Mouse (Mus musculus) stomach, embryonic 14.5 days (tissue): ENCODE measurements around the gene Acss1. TPM values are rescaled to one million over a fixed set of nuclear protein-coding genes. Genes with fewer than 3 reads are reported as not detected.

Experiments used
- ATAC-seq: fragments of 200-750 bp; cut with Nextera tagmentation; 2 replicates; pipeline ENCODE4 v1.8.0; 2017; ENCODE audit warnings: low read depth, moderate TSS enrichment; ENCODE audit not compliant: insufficient number of reproducible peaks, insufficient read depth, low FRiP score
- H3K27ac ChIP-seq: fragments of 300-500 bp; sonication (generic); 2 replicates; pipeline ENCODE4 v1.5.1; 2014; ENCODE audit warnings: mild to moderate bottlenecking, low read length, moderate library complexity, mixed read lengths
- H3K27me3 ChIP-seq: fragments of 300-500 bp; sonication (generic); 2 replicates; pipeline ENCODE4 v1.6.1; 2014; ENCODE audit warnings: low read length, control low read depth, mixed read lengths; ENCODE audit not compliant: control insufficient read depth, insufficient read depth
- H3K36me3 ChIP-seq: fragments of 300-500 bp; sonication (generic); 2 replicates; pipeline ENCODE4 v1.6.1; 2014; ENCODE audit warnings: mild to moderate bottlenecking, control low read depth, low read length, moderate library complexity, mixed read lengths; ENCODE audit not compliant: control insufficient read depth, insufficient read depth
- H3K4me1 ChIP-seq: fragments of 300-500 bp; sonication (generic); 2 replicates; pipeline ENCODE4 v1.6.1; 2014; ENCODE audit warnings: low read length, control low read depth, mixed read lengths; ENCODE audit not compliant: control insufficient read depth, insufficient read depth
- H3K4me2 ChIP-seq: fragments of 300-500 bp; sonication (generic); replicated peaks from 2 replicates; pipeline ENCODE4 v1.6.1; 2014; ENCODE audit warnings: low read depth, low read length, control low read depth
- H3K4me3 ChIP-seq: fragments of 300-500 bp; sonication (generic); 2 replicates; pipeline ENCODE4 v1.5.1; 2014; ENCODE audit warnings: low read depth, low read length, control low read depth
- H3K9ac ChIP-seq: fragments of 300-500 bp; sonication (generic); replicated peaks from 2 replicates; pipeline ENCODE4 v1.6.1; 2014; ENCODE audit warnings: low read depth, mild to moderate bottlenecking, control low read depth, low read length, moderate library complexity, mixed read lengths
- H3K9me3 ChIP-seq: fragments of 300-500 bp; sonication (generic); 2 replicates; pipeline ENCODE4 v1.6.1; 2016; ENCODE audit warnings: low read depth, low read length, control low read depth; ENCODE audit not compliant: control insufficient read depth
- WGBS: fragments of 180-500 bp; shearing (Covaris S2); extraction: QIAGEN DNeasy Blood & Tissue Kit; methylation state at CpG from one replicate; pipeline ENCODE4 v1.1.7; 2014; 5-methylcytosine and 5-hydroxymethylcytosine counted together
- polyA plus RNA-seq: library from polyadenylated mRNA; unstranded; fragments of >200 nt; fragmentation: Nextera tagmentation; extraction: Ambion mirVana; gene quantifications from 2 replicates; pipeline ENCODE4 v1.2.1, GENCODE M21; 2014

Acss1 gene
- polyA plus RNA-seq, 1 experiment from 2014 or later = 28.7 TPM

DNA sequence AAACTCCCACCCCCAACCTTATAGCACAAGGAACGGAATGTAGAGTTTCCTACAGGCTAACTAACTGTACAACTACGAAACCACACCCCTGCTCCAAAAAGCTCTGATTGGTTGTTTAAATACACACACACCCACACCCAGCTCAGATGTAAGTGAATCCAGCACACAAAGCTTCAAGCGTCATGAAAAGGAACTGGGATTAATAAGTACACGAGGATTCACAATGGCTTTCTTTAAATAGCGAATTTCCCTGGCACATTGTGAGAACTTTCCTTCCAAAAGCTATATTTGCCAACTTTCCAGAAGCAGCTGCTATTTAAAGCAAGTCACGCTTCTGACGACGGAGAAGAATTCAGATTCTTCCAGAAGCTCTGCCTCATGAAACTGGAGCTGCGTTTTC is 5.0 kb downstream of the Acss1 start:
- Histone ChIP-seq H3K27me3 (no peaks in the 10 kb centered on the region), H3K4me3 (no peak overlapping the region), H3K36me3 (no peaks in the 10 kb centered on the region; the same call in 1 of the 2 replicates), H3K4me1 (0 out of 2 replicates have a peak, but pooled peaks cover 15% of the 10 kb centered on the region), H3K9me3 (no peaks in the 10 kb centered on the region), H3K27ac (no peak overlapping the region), H3K9ac (no peak overlapping the region), H3K4me2 (no peak overlapping the region)
- WGBS = 50% methylated on average over 9 of the region's 9 CpGs
- no peak for ATAC-seq

GRCm38 (mm10) chr2:150662007-150662406 is 6.3 kb downstream of the Acss1 start:
- 62% methylated on average over 2 of the region's 2 CpGs for WGBS
- Histone ChIP-seq H3K9ac (no peak overlapping the region), H3K36me3 (no peaks in the 10 kb centered on the region; the same call in 1 of the 2 replicates), H3K4me3 (no peak overlapping the region), H3K4me1 (0 out of 2 replicates have a peak, but pooled peaks cover 11% of the 10 kb centered on the region), H3K9me3 (no peaks in the 10 kb centered on the region), H3K27ac (no peak overlapping the region), H3K27me3 (no peaks in the 10 kb centered on the region), H3K4me2 (no peak overlapping the region)
- no peak for ATAC-seq

DNA sequence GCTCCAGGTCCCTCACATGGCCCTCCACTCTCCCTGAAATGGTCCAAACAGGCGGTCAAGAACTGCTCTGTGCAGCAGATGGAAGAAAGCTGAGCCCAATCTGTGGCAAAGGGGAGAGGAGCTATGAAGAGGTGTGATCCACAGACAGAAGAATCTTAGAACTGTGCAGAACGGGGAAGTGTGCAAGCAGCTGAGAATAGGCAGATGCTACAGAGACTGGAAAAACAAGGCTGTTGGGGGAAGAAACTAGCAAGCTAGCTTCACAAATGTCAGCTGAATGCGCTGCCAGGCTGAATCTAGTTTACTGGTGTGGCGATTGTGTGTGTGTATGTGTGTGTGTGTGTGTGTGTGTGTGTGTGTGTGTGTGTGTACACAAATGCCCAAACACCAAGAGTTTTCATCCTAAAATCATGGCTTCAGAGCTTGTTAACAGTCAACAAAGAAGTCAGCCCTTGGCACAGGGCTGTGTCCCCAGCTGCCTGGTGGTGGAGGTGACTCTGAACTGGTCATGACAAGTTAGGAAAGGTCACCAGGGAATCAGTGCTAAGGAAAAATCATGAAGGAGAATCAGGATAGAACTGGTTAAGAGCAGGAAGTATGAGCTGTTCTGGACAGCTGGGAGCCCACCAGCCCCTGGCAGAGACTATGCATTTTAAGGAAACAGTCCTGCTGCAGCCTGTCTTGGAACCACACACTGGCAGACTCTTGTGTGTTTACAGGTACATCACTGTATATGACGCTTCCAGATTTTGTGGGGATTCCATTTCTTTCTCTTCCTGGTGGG is 7.4 kb downstream of the Acss1 start:
- Histone ChIP-seq H3K27me3 (no peaks in the 10 kb centered on the region), H3K9me3 (no peaks in the 10 kb centered on the region), H3K9ac (no peak overlapping the region), H3K4me2 (no peak overlapping the region), H3K4me1 (0 out of 2 replicates have a peak, but pooled peaks cover 8% of the 10 kb centered on the region), H3K27ac (no peak overlapping the region), H3K4me3 (no peak overlapping the region), H3K36me3 (no peaks in the 10 kb centered on the region; the same call in 1 of the 2 replicates)
- 84% methylated on average over 5 of the region's 5 CpGs for WGBS
- ATAC-seq = no peak

DNA sequence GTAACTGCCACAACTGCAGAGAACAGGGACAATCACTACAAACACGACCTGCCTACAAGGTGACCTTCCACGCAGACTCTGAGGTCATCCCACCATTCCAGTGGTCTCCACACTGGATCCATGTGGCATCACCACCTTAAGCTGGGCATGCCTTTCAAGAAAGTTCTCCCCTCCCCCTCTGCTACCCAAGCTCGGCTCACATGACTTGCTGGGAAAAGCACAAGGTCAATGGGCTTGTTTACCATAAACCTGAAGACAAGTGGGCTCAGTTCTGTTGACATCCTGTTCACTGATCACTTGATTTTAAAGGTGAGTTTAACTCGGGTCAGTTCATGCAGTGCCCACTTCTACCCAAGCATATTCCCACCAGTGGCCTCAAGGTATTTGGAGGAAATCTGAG is 8.3 kb downstream of the Acss1 start:
- Histone ChIP-seq H3K4me2 (no peak overlapping the region), H3K27ac (no peak overlapping the region), H3K4me3 (no peak overlapping the region), H3K4me1 (0 out of 2 replicates have a peak, but pooled peaks cover 2% of the 10 kb centered on the region), H3K9ac (no peak overlapping the region), H3K9me3 (no peaks in the 10 kb centered on the region), H3K36me3 (no peaks in the 10 kb centered on the region; the same call in 1 of the 2 replicates), H3K27me3 (no peaks in the 10 kb centered on the region)
- no peak for ATAC-seq
- WGBS = 59% methylated on average over 4 of the region's 4 CpGs

DNA sequence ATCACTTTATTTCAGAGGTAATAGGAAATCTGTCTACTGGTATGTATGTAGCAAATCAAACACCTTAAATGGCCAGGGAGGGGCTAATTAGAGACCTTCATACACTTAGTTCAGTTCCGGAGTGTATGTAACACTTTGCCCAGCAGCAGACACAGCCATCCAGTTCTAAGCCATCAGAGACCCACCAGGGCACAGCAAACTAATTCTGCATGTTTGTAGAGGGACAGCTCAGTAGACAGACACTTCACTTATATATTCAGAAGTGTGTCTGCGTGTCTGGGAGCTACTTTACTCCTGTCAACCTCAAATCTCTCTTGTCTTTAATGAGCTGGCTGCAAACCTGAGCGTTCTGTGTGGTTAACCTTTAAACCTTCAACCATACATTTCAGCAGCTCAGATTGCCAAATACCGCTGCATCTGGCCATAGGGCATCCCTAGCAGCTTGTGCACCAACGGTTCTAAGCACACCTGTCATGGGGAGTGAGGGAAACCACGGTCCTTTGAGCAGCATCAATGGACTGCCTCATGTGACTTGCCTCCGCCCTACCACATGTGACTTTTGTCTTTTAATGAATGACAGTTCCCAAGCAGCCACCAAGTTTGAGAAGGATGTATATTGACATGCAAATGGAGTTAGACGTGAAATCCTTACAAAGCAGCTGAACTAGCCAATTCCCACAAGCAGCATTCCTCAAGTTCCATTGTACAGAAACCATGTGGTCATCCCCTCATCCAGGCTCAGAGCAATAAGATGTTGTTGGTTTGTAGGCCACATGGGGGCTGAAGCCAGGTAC is 11.1 kb downstream of the Acss1 start:
- no peak for ATAC-seq
- Histone ChIP-seq H3K27me3 (no peaks in the 10 kb centered on the region), H3K9me3 (no peaks in the 10 kb centered on the region), H3K27ac (no peak overlapping the region), H3K9ac (no peak overlapping the region), H3K4me1 (no peaks in the 10 kb centered on the region), H3K4me3 (no peak overlapping the region), H3K36me3 (no peaks in the 10 kb centered on the region; the same call in 1 of the 2 replicates), H3K4me2 (no peak overlapping the region)
- 55% methylated on average over 8 of the region's 8 CpGs for WGBS

- 90% methylated on average over 3 of the region's 3 CpGs for WGBS
- H3K4me3 ChIP-seq = no peak overlapping the region
- no peak overlapping the region for H3K27ac ChIP-seq
- no peak overlapping the region for H3K4me2 ChIP-seq
- no peak for ATAC-seq
- H3K9me3 ChIP-seq = no peaks in the 10 kb centered on the region
- H3K27me3 ChIP-seq = no peaks in the 10 kb centered on the region
- H3K9ac ChIP-seq = no peak overlapping the region
- no peaks in the 10 kb centered on the region; the same call in 1 of the 2 replicates for H3K36me3 ChIP-seq
- H3K4me1 ChIP-seq = peaks cover 2% of the 10 kb centered on the region; the same call in 1 of the 2 replicates
These were observed 12.2 kb downstream of the Acss1 start for GRCm38 (mm10) chr2:150656112-150656511.

GRCm38 (mm10) chr2:150655290-150655689 is 13.0 kb downstream of the Acss1 start:
- no peak overlapping the region for H3K27ac ChIP-seq
- ATAC-seq = no peak
- WGBS = 76% methylated on average over 6 of the region's 6 CpGs
- H3K9me3 ChIP-seq = no peaks in the 10 kb centered on the region
- peaks cover 8% of the 10 kb centered on the region for H3K4me1 ChIP-seq
- H3K4me2 ChIP-seq = no peak overlapping the region
- H3K9ac ChIP-seq = no peak overlapping the region
- no peaks in the 10 kb centered on the region for H3K27me3 ChIP-seq
- no peaks in the 10 kb centered on the region; the same call in 1 of the 2 replicates for H3K36me3 ChIP-seq
- H3K4me3 ChIP-seq = no peak overlapping the region

- no peak overlapping the region for H3K4me2 ChIP-seq
- no peaks in the 10 kb centered on the region for H3K9me3 ChIP-seq
- no peak for ATAC-seq
- no peaks in the 10 kb centered on the region for H3K27me3 ChIP-seq
- H3K4me1 ChIP-seq = peaks cover 8% of the 10 kb centered on the region
- WGBS = 83% methylated on average over 2 of the region's 2 CpGs
- H3K4me3 ChIP-seq = no peak overlapping the region
- H3K9ac ChIP-seq = no peak overlapping the region
- H3K27ac ChIP-seq = no peak overlapping the region
- no peaks in the 10 kb centered on the region; the same call in 1 of the 2 replicates for H3K36me3 ChIP-seq
These were observed 13.5 kb downstream of the Acss1 start for GRCm38 (mm10) chr2:150654814-150655213.
